Mouse (Mus musculus) intestine, postnatal 0 days (tissue): ENCODE results near the gene Bmpr1a. TPM values are rescaled to one million over a fixed set of nuclear protein-coding genes. Genes with fewer than 3 reads are reported as not detected.
"Not testable (repeated sequence)": the region's sequence is repeated elsewhere in the genome, so short reads cannot be mapped to it uniquely, and the experiment has no call there.

Experiments used
- ATAC-seq: fragments of 200-750 bp; cut with Nextera tagmentation; 2 replicates; pipeline ENCODE4 v1.8.0; 2017; ENCODE audit warnings: mild to moderate bottlenecking, moderate TSS enrichment, moderate library complexity
- H3K27ac ChIP-seq: fragments of 300-500 bp; sonication (generic); 2 replicates; pipeline ENCODE4 v1.5.1; 2014; ENCODE audit warnings: mild to moderate bottlenecking, low read depth, low read length, moderate library complexity
- H3K27me3 ChIP-seq: fragments of 300-500 bp; sonication (generic); replicated peaks from 2 replicates; pipeline ENCODE4 v1.6.1; 2014; ENCODE audit warnings: low read length, mixed read lengths; ENCODE audit not compliant: control insufficient read depth, insufficient read depth
- H3K36me3 ChIP-seq: fragments of 300-500 bp; sonication (generic); 2 replicates; pipeline ENCODE4 v1.6.1; 2014; ENCODE audit warnings: mild to moderate bottlenecking, moderate library complexity; ENCODE audit not compliant: control insufficient read depth, insufficient read depth
- H3K4me1 ChIP-seq: fragments of 300-500 bp; sonication (generic); replicated peaks from 2 replicates; pipeline ENCODE4 v1.6.1; 2014; ENCODE audit warnings: antibody characterized with exemption, low read length, mixed read lengths; ENCODE audit not compliant: control insufficient read depth, insufficient read depth
- H3K4me2 ChIP-seq: fragments of 300-500 bp; sonication (generic); replicated peaks from 2 replicates; pipeline ENCODE4 v1.6.1; 2014; ENCODE audit warnings: low read depth, mild to moderate bottlenecking, moderate library complexity
- H3K4me3 ChIP-seq: fragments of 300-500 bp; sonication (generic); 2 replicates; pipeline ENCODE4 v1.5.1; 2014; ENCODE audit warnings: low read depth, low read length
- H3K9ac ChIP-seq: fragments of 300-500 bp; sonication (generic); 2 replicates; pipeline ENCODE4 v1.6.1; 2014; ENCODE audit warnings: mild to moderate bottlenecking, low read depth, low read length
- H3K9me3 ChIP-seq: fragments of 300-500 bp; sonication (generic); 2 replicates; pipeline ENCODE4 v1.6.1; 2016; ENCODE audit warnings: mixed run types; ENCODE audit not compliant: control insufficient read depth
- CTCF ChIP-seq: sonication (generic); IDR thresholded peaks from 2 replicates; pipeline ENCODE4 v1.5.1; 2016; ENCODE audit warnings: low read depth, mild to moderate bottlenecking, control low read depth, antibody characterized with exemption, moderate library complexity
- WGBS: fragments of 180-500 bp; shearing (Covaris S2); extraction: QIAGEN DNeasy Blood & Tissue Kit; methylation state at CpG from one replicate; pipeline ENCODE4 v1.1.7; 2014; 5-methylcytosine and 5-hydroxymethylcytosine counted together
- polyA plus RNA-seq: library from polyadenylated mRNA; unstranded; fragments of >200 nt; fragmentation: Nextera tagmentation; extraction: Ambion mirVana; gene quantifications from 2 replicates; pipeline ENCODE4 v1.2.1, GENCODE M21; 2015

Gene Bmpr1a
- polyA plus RNA-seq, 1 experiment from 2014 or later, result 19.3 TPM

GRCm38 (mm10) chr14:34428274-34428673 lies 74.9 kb downstream of the Bmpr1a start:
- H3K9ac ChIP-seq, result no peak overlapping the region
- no peak overlapping the region for H3K4me2 ChIP-seq
- H3K36me3 ChIP-seq, result peaks cover 35% of the 10 kb centered on the region
- H3K27me3 ChIP-seq, result no peaks in the 10 kb centered on the region
- no peak for ATAC-seq
- no peaks in the 10 kb centered on the region for H3K9me3 ChIP-seq
- TF ChIP-seq CTCF, result peak; percentile 48
- no peaks in the 10 kb centered on the region for H3K4me1 ChIP-seq
- no peak overlapping the region for H3K27ac ChIP-seq
- 96% methylated on average over 3 of the region's 3 CpGs for WGBS
- H3K4me3 ChIP-seq, result no peak overlapping the region

- Histone ChIP-seq H3K36me3 (peaks cover 47% of the 10 kb centered on the region), H3K27ac (no peak overlapping the region), H3K9me3 (no peaks in the 10 kb centered on the region), H3K4me3 (no peak overlapping the region), H3K9ac (no peak overlapping the region), H3K27me3 (no peaks in the 10 kb centered on the region), H3K4me2 (no peak overlapping the region), H3K4me1 (no peaks in the 10 kb centered on the region)
- no peak for ATAC-seq
- TF ChIP-seq CTCF, result no peak
- WGBS, result 89% methylated on average over 1 of the region's 1 CpGs
Measured at GRCm38 (mm10) chr14:34421078-34421477, 82.1 kb downstream of the Bmpr1a start.

GRCm38 (mm10) chr14:34417501-34417900 lies 85.6 kb downstream of the Bmpr1a start:
- no peak for TF ChIP-seq CTCF
- Histone ChIP-seq H3K27me3 (no peaks in the 10 kb centered on the region), H3K9me3 (no peaks in the 10 kb centered on the region), H3K9ac (no peak overlapping the region), H3K36me3 (peaks cover 55% of the 10 kb centered on the region), H3K4me1 (no peaks in the 10 kb centered on the region), H3K4me2 (no peak overlapping the region), H3K4me3 (no peak overlapping the region), H3K27ac (no peak overlapping the region)
- no peak for ATAC-seq
- 70% methylated on average over 5 of the region's 5 CpGs for WGBS

GRCm38 (mm10) chr14:34416946-34417345 lies 86.2 kb downstream of the Bmpr1a start:
- H3K9me3 ChIP-seq, H3K27ac ChIP-seq, ATAC-seq, H3K4me3 ChIP-seq, H3K27me3 ChIP-seq, H3K4me1 ChIP-seq, H3K4me2 ChIP-seq, H3K9ac ChIP-seq: not testable (repeated sequence)
- peaks cover 54% of the 10 kb centered on the region for H3K36me3 ChIP-seq
- 95% methylated on average over 4 of the region's 4 CpGs for WGBS

GRCm38 (mm10) chr14:34412164-34412896 lies 90.8 kb downstream of the Bmpr1a start:
- Histone ChIP-seq H3K4me1 (no peaks in the 10 kb centered on the region), H3K9me3 (no peaks in the 10 kb centered on the region), H3K9ac (no peak overlapping the region), H3K4me2 (no peak overlapping the region), H3K27ac (no peak overlapping the region), H3K27me3 (no peaks in the 10 kb centered on the region), H3K4me3 (no peak overlapping the region), H3K36me3 (peaks cover 39% of the 10 kb centered on the region)
- no peak for TF ChIP-seq CTCF
- no peak for ATAC-seq
- WGBS, result 94% methylated on average over 7 of the region's 7 CpGs

GRCm38 (mm10) chr14:34410716-34411115 lies 92.4 kb downstream of the Bmpr1a start:
- ATAC-seq, result no peak
- no peak for TF ChIP-seq CTCF
- H3K9me3 ChIP-seq, result no peaks in the 10 kb centered on the region
- H3K4me3 ChIP-seq, result no peak overlapping the region
- H3K27ac ChIP-seq, result no peak overlapping the region
- peaks cover 53% of the 10 kb centered on the region for H3K36me3 ChIP-seq
- no peak overlapping the region for H3K9ac ChIP-seq
- 95% methylated on average over 6 of the region's 6 CpGs for WGBS
- H3K4me2 ChIP-seq, result no peak overlapping the region
- H3K4me1 ChIP-seq, result no peaks in the 10 kb centered on the region
- H3K27me3 ChIP-seq, result no peaks in the 10 kb centered on the region

GRCm38 (mm10) chr14:34403424-34403823 lies 99.7 kb downstream of the Bmpr1a start:
- WGBS, result 99% methylated on average over 7 of the region's 7 CpGs
- H3K4me2 ChIP-seq, result no peak overlapping the region
- no peaks in the 10 kb centered on the region for H3K9me3 ChIP-seq
- no peak overlapping the region for H3K27ac ChIP-seq
- H3K4me1 ChIP-seq, result no peaks in the 10 kb centered on the region
- no peak for TF ChIP-seq CTCF
- ATAC-seq, result no peak
- peaks cover 33% of the 10 kb centered on the region for H3K36me3 ChIP-seq
- H3K9ac ChIP-seq, result no peak overlapping the region
- H3K27me3 ChIP-seq, result no peaks in the 10 kb centered on the region
- no peak overlapping the region for H3K4me3 ChIP-seq
